Mouse (Mus musculus): Measurements from ENCODE around the gene Arhgap17.

GRCm38 (mm10) chr7:123371501-123371900 lies 1.8 kb upstream of the Arhgap17 start:
- TF ChIP-seq CTCF (IDR thresholded peaks at IDR 0.05; ENCODE audit: low read depth) = peak; percentile 42; the same call in 1 of the 2 replicates
- no peak for TF ChIP-seq EP300 (IDR thresholded peaks at IDR 0.05; ENCODE audit: low read depth)

Measured in liver, postnatal 0 days (tissue).